Mouse (Mus musculus) forebrain, embryonic 11.5 days (tissue): ENCODE measurements around the gene Gpt2. TPM values are rescaled to one million over a fixed set of nuclear protein-coding genes. Genes with fewer than 3 reads are reported as not detected.
A peak's percentile ranks its signal among the peaks of the same experiment; 100 is the strongest.

ENCODE experiments used
- ATAC-seq: fragments of 200-750 bp; cut with Nextera tagmentation; replicated peaks from 2 replicates; pipeline ENCODE4 v1.8.0; 2017; ENCODE audit warnings: moderate TSS enrichment; ENCODE audit not compliant: low FRiP score
- DNase-seq: peaks from one replicate; pipeline ENCODE4 v3.0.0-alpha.2; 2017; ENCODE audit warnings: low spot score
- H3K27ac ChIP-seq: fragments of 300-500 bp; sonication (generic); 2 replicates; pipeline ENCODE4 v1.5.1; 2014; ENCODE audit warnings: low read depth, low read length
- H3K27me3 ChIP-seq: fragments of 300-500 bp; sonication (generic); 2 replicates; pipeline ENCODE4 v1.6.1; 2014; ENCODE audit warnings: mild to moderate bottlenecking, low read length, mixed read lengths; ENCODE audit not compliant: control insufficient read depth, insufficient read depth
- H3K36me3 ChIP-seq: fragments of 300-500 bp; sonication (generic); 2 replicates; pipeline ENCODE4 v1.6.1; 2014; ENCODE audit warnings: mild to moderate bottlenecking, low read length, moderate library complexity, mixed read lengths; ENCODE audit not compliant: control insufficient read depth, insufficient read depth
- H3K4me1 ChIP-seq: fragments of 300-500 bp; sonication (generic); replicated peaks from 2 replicates; pipeline ENCODE4 v1.6.1; 2014; ENCODE audit warnings: low read length, mixed read lengths; ENCODE audit not compliant: control insufficient read depth, insufficient read depth
- H3K4me2 ChIP-seq: fragments of 300-500 bp; sonication (generic); 2 replicates; pipeline ENCODE4 v1.6.1; 2014; ENCODE audit warnings: low read depth, mild to moderate bottlenecking, low read length, moderate library complexity, mixed read lengths; ENCODE audit not compliant: severe bottlenecking
- H3K4me3 ChIP-seq: fragments of 300-500 bp; sonication (generic); 2 replicates; pipeline ENCODE4 v1.5.1; 2014; ENCODE audit warnings: low read depth, low read length
- H3K9ac ChIP-seq: fragments of 300-500 bp; sonication (generic); 2 replicates; pipeline ENCODE4 v1.6.1; 2014; ENCODE audit warnings: low read length
- H3K9me3 ChIP-seq: fragments of 300-500 bp; sonication (generic); 2 replicates; pipeline ENCODE4 v1.6.1; 2016; ENCODE audit warnings: low read length, mixed read lengths; ENCODE audit not compliant: control insufficient read depth
- WGBS: fragments of 180-500 bp; shearing (Covaris S2); extraction: QIAGEN DNeasy Blood & Tissue Kit; methylation state at CpG from one replicate; pipeline ENCODE4 v1.1.7; 2014; 5-methylcytosine and 5-hydroxymethylcytosine counted together
- polyA plus RNA-seq: library from polyadenylated mRNA; unstranded; fragments of >200 nt; fragmentation: Nextera tagmentation; extraction: Ambion mirVana; gene quantifications from 2 replicates; pipeline ENCODE4 v1.2.1, GENCODE M21; 2014

Gene Gpt2
- polyA plus RNA-seq, 1 experiment from 2014 or later: 38.6 TPM

DNA sequence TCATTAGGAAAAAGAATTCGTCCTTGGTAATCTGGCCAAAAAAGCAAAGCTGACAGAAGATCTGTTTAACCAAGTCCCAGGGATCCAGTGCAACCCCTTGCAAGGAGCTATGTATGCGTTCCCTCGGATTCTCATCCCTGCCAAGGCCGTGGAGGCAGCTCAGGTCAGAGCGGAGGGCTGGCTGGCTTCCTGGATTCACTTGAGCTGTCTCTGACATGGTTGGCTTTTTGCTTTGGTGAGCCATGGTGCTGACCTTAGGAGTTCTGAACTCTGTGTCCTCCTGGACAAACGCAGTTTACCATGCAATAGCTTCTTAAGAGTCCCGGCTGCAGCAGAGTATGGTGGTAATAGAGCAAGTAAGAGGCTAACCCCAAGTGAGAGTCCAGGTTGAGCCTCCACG is 29.0 kb downstream of the Gpt2 start:
- no peak for ATAC-seq

DNA sequence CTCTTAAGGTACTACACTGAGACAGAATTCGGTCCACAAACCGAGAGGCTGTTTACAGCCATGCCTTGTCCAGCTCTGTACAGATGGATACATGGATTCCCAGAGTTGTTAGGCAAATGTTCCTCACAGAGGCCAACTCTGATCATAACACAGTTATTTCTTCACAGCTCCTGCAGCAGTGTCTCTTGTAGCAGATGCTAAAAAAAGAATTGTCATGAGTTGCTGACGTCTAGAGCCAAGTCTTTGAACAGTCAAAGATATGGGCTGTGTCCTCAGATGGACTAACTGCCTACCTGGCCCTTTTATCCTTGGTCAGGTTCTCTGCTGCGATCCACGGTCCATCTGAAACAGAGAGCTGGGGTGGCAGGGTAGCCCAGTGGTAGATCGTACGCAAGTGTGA is 31.7 kb downstream of the Gpt2 start:
- Histone ChIP-seq H3K9me3 (no peaks in the 10 kb centered on the region), H3K27ac (no peak overlapping the region), H3K4me1 (no peaks in the 10 kb centered on the region), H3K4me3 (no peak overlapping the region), H3K9ac (no peak overlapping the region), H3K27me3 (no peaks in the 10 kb centered on the region), H3K36me3 (no peaks in the 10 kb centered on the region), H3K4me2 (no peak overlapping the region)
- WGBS: 93% methylated on average over 7 of the region's 7 CpGs
- DNase-seq: no peak
- no peak for ATAC-seq

More for the DNA sequence above, 29.0 kb downstream of the Gpt2 start:
- no peak overlapping the region for H3K27ac ChIP-seq
- peak; percentile 19 for DNase-seq
- H3K4me1 ChIP-seq: no peaks in the 10 kb centered on the region
- H3K4me2 ChIP-seq: no peak overlapping the region
- H3K4me3 ChIP-seq: no peak overlapping the region
- no peaks in the 10 kb centered on the region for H3K36me3 ChIP-seq
- no peaks in the 10 kb centered on the region for H3K27me3 ChIP-seq
- WGBS: 91% methylated on average over 8 of the region's 8 CpGs
- no peaks in the 10 kb centered on the region for H3K9me3 ChIP-seq
- no peak overlapping the region for H3K9ac ChIP-seq

DNA sequence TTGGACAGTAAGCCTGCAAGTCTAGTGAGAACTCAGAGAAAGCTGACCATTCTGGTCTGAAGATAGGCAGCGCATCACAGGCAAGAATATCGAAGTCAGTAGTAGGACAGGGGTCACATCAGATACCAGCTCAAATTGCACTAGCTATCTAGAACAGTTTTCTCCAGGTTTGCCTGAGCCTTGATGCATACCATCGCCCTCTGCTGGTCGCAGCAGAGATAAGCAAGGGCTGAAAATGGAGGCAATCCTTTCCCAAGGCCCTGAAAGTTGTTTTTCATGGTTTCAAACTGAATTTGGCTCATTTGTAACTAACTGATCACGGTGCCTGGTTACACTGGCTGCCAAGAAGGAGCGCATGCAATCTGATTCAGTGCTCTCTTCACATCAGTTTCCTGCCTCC is 33.7 kb downstream of the Gpt2 start:
- no peak overlapping the region for H3K4me2 ChIP-seq
- WGBS: 31% methylated on average over 6 of the region's 6 CpGs
- no peak overlapping the region for H3K9ac ChIP-seq
- no peaks in the 10 kb centered on the region for H3K27me3 ChIP-seq
- no peaks in the 10 kb centered on the region for H3K9me3 ChIP-seq
- no peak overlapping the region for H3K4me3 ChIP-seq
- peak; percentile 70 for DNase-seq
- no peak overlapping the region for H3K27ac ChIP-seq
- H3K4me1 ChIP-seq: no peaks in the 10 kb centered on the region
- H3K36me3 ChIP-seq: no peaks in the 10 kb centered on the region
- no peak for ATAC-seq

DNA sequence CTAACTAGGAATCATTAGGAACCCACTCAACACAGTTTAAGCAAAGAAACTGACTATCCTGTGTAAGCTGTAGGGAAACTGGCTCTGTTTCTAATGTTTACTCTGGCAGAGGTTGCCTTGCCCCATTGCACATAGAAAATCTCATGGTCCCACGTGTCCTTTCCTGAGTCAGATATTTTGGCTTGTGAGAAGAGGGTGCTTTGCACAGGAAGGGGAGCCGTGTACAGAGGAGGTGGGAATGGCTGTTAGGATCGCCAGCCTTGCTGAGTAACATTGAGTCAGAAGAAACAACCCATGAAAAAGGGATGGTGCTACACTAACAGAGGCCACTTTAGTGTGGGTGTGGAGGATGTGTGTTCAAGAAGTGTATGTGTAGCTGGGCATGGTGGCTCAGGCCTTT is 36.6 kb downstream of the Gpt2 start:
- H3K4me3 ChIP-seq: no peak overlapping the region
- no peaks in the 10 kb centered on the region for H3K27me3 ChIP-seq
- no peaks in the 10 kb centered on the region for H3K36me3 ChIP-seq
- H3K4me1 ChIP-seq: no peaks in the 10 kb centered on the region
- H3K4me2 ChIP-seq: no peak overlapping the region
- no peak overlapping the region for H3K27ac ChIP-seq
- DNase-seq (no peak), ATAC-seq (no peak)
- no peak overlapping the region for H3K9ac ChIP-seq
- H3K9me3 ChIP-seq: no peaks in the 10 kb centered on the region
- 81% methylated on average over 3 of the region's 3 CpGs for WGBS

DNA sequence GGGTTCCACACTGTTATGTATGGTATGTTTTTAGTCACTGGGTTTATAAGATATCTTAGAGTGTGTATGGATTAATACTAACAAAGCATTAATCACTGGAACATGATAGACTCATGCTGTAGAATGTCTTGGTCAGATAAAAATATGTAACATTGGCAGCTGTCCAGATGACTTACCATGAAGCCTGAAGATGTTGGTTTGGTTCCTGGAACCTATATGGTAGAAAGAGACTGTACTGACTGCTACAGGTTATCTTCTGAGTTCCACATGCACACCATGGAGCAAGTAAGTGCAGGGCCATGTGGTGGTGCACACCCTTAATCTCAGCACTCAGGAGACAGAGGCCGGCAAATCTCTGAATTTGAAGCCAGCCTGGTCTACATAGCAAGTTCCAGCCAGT is 38.3 kb downstream of the Gpt2 start:
- H3K4me3 ChIP-seq: no peak overlapping the region
- H3K27ac ChIP-seq: no peak overlapping the region
- H3K27me3 ChIP-seq: no peaks in the 10 kb centered on the region
- H3K4me1 ChIP-seq: no peaks in the 10 kb centered on the region
- peaks cover 4% of the 10 kb centered on the region; the same call in 1 of the 2 replicates for H3K36me3 ChIP-seq
- ATAC-seq: no peak
- no peak for DNase-seq
- H3K9ac ChIP-seq: no peak overlapping the region
- WGBS: 100% methylated on average over 1 of the region's 1 CpGs
- H3K9me3 ChIP-seq: no peaks in the 10 kb centered on the region
- no peak overlapping the region for H3K4me2 ChIP-seq

DNA sequence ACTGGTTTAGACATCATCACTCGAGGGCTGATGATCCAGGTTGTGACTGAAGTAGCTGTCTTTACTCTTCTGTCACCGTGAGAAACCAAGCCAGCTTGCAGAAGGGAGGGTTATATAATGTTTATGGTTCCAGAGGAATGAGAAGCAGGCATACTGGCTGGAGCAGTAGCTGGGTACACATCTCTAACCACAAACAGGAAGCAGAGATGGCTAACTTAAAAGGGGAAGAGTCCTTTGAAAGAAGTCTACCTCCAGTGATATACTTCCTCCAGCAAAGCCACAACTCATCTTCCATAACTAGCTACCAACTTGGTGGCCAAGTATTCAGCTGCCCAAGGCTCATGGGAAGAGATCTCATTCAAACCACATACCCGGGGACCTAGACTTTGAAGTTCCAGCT is 39.1 kb downstream of the Gpt2 start:
- peaks cover 4% of the 10 kb centered on the region; the same call in 1 of the 2 replicates for H3K36me3 ChIP-seq
- no peaks in the 10 kb centered on the region for H3K4me1 ChIP-seq
- no peak overlapping the region for H3K27ac ChIP-seq
- DNase-seq (no peak), ATAC-seq (no peak)
- no peaks in the 10 kb centered on the region for H3K9me3 ChIP-seq
- H3K9ac ChIP-seq: no peak overlapping the region
- H3K27me3 ChIP-seq: no peaks in the 10 kb centered on the region
- H3K4me3 ChIP-seq: no peak overlapping the region
- 88% methylated on average over 3 of the region's 3 CpGs for WGBS
- H3K4me2 ChIP-seq: no peak overlapping the region

- H3K9ac ChIP-seq: no peak overlapping the region
- no peak for ATAC-seq
- no peak overlapping the region for H3K27ac ChIP-seq
- WGBS: 85% methylated on average over 4 of the region's 4 CpGs
- no peak overlapping the region for H3K4me2 ChIP-seq
- no peaks in the 10 kb centered on the region for H3K9me3 ChIP-seq
- no peaks in the 10 kb centered on the region for H3K27me3 ChIP-seq
- no peak for DNase-seq
- no peak overlapping the region for H3K4me3 ChIP-seq
- H3K36me3 ChIP-seq: peaks cover 4% of the 10 kb centered on the region; the same call in 1 of the 2 replicates
- H3K4me1 ChIP-seq: no peaks in the 10 kb centered on the region
These were observed 40.5 kb downstream of the Gpt2 start for GRCm38 (mm10) chr8:85532843-85533242.

- Histone ChIP-seq H3K4me1 (no peaks in the 10 kb centered on the region), H3K9ac (no peak overlapping the region), H3K27me3 (no peaks in the 10 kb centered on the region), H3K27ac (no peak overlapping the region), H3K4me3 (no peak overlapping the region), H3K9me3 (no peaks in the 10 kb centered on the region), H3K36me3 (peaks cover 4% of the 10 kb centered on the region; the same call in 1 of the 2 replicates), H3K4me2 (no peak overlapping the region)
- DNase-seq (no peak), ATAC-seq (no peak)
- WGBS: 97% methylated on average over 2 of the region's 2 CpGs
These were observed 41.1 kb downstream of the Gpt2 start for GRCm38 (mm10) chr8:85533434-85533833.

- peaks cover 4% of the 10 kb centered on the region; the same call in 1 of the 2 replicates for H3K36me3 ChIP-seq
These were observed 41.8 kb downstream of the Gpt2 start for GRCm38 (mm10) chr8:85534163-85534562.

More at GRCm38 (mm10) chr8:85534163-85534562, 41.8 kb downstream of the Gpt2 start:
- WGBS: 75% methylated on average over 1 of the region's 1 CpGs
- no peak overlapping the region for H3K27ac ChIP-seq
- no peaks in the 10 kb centered on the region for H3K4me1 ChIP-seq
- ATAC-seq (no peak), DNase-seq (no peak)
- H3K27me3 ChIP-seq: no peaks in the 10 kb centered on the region
- no peak overlapping the region for H3K4me3 ChIP-seq
- H3K9me3 ChIP-seq: no peaks in the 10 kb centered on the region
- H3K9ac ChIP-seq: no peak overlapping the region
- no peak overlapping the region for H3K4me2 ChIP-seq
